Mouse (Mus musculus) testis, adult 2 months (tissue): ENCODE data around the gene Nfkbia. TPM values are rescaled to one million over a fixed set of nuclear protein-coding genes. Genes with fewer than 3 reads are reported as not detected.

ENCODE experiments used
- H3K27ac ChIP-seq: fragments of 200-500 bp; 2 replicates; pipeline ENCODE4 v1.5.1; 2012; ENCODE audit warnings: low read depth, low read length; ENCODE audit not compliant: control insufficient read depth, insufficient read depth
- H3K27me3 ChIP-seq: fragments of 200-500 bp; 2 replicates; pipeline ENCODE4 v1.6.1; 2012; ENCODE audit warnings: mild to moderate bottlenecking, low read length, moderate library complexity; ENCODE audit not compliant: control insufficient read depth, insufficient read depth
- H3K36me3 ChIP-seq: fragments of 200-500 bp; 2 replicates; pipeline ENCODE4 v1.6.1; 2012; ENCODE audit warnings: mild to moderate bottlenecking, low read length; ENCODE audit not compliant: control insufficient read depth, insufficient read depth
- H3K4me1 ChIP-seq: fragments of 200-500 bp; 2 replicates; pipeline ENCODE4 v1.6.1; 2012; ENCODE audit warnings: low read length; ENCODE audit not compliant: control insufficient read depth, insufficient read depth
- H3K4me3 ChIP-seq: fragments of 200-500 bp; 2 replicates; pipeline ENCODE4 v1.5.1; 2012; ENCODE audit warnings: low read depth, mild to moderate bottlenecking, low read length, moderate library complexity, mixed read lengths; ENCODE audit not compliant: control insufficient read depth
- CTCF ChIP-seq: fragments of 200-500 bp; IDR thresholded peaks from 2 replicates; pipeline ENCODE4 v1.5.1; 2012; ENCODE audit warnings: low read depth, mild to moderate bottlenecking, inconsistent platforms, low read length, moderate library complexity; ENCODE audit not compliant: control insufficient read depth, insufficient read depth, insufficient replicate concordance
- POLR2A ChIP-seq: fragments of 200-500 bp; IDR thresholded peaks from 2 replicates; pipeline ENCODE4 v1.6.1; 2012; ENCODE audit warnings: low read depth, mild to moderate bottlenecking, inconsistent platforms, low read length, moderate library complexity; ENCODE audit not compliant: control insufficient read depth
- polyA plus RNA-seq: library from polyadenylated mRNA; depleted of rRNA; stranded (reverse); fragments of >200 nt; gene quantifications from 2 replicates; pipeline ENCODE4 v1.2.3, GENCODE M21; 2012

Nfkbia gene
- polyA plus RNA-seq, 1 experiment: 31.2 TPM

DNA sequence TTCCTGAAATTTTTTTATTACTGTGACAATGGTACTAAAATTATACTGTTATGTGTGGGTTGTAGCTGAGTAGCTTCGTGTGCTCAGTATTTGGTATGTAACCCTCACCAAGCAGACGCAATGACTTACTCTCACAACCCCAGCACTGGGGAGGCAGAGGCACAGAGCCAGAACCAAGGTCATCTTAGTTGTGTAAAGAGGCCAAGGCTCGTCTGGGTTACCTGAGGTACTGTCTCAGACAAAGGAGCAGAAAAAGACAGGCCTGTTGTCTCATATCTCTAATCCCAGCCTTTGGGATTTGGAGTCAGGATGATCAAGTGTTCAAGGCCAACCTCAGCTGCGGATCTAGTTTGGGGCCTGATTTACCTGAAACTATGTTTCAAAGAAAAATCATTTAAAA lies 10.7 kb downstream of the Nfkbia start:
- Histone ChIP-seq H3K4me1 (peaks cover 3% of the 10 kb centered on the region; the same call in 1 of the 2 replicates), H3K27me3 (no peaks in the 10 kb centered on the region), H3K36me3 (no peaks in the 10 kb centered on the region), H3K27ac (0 out of 2 replicates have a peak overlapping the region, but pooled peaks have one; percentile 50), H3K4me3 (no peak overlapping the region)
- TF ChIP-seq CTCF: no peak
- TF ChIP-seq POLR2A: no peak

DNA sequence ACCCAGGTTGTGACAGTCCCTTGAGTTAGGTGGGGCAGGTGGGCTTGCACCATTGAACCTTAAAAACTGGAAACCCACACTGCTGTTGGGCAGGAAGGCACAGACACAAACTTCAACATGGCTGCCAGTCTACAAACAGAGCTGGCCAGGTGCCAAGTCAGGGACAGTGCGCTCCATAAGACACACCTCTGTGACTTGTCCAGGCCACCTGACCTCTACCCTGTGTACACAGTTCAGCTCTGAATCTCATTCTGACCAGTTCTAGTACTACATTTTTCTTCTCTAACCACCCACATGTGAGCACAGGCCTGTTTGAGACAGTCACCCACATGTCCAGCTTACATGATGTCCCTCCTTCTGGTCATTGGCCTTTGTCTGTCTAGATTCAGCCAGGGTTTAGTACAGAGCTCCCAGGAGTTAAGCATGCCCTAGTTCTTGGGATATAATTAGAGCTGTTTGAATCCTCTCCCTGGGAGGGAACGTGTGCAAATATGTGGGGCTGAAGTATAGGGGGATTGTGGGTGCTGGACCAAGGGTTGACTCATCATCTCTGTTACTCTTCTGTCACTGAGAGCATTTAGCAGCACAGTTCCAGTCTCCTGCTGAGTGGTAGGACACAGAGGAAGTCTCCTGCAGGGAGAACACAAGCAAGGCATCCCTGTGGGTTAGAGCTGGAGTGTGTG lies 11.8 kb downstream of the Nfkbia start:
- H3K4me1 ChIP-seq: peaks cover 3% of the 10 kb centered on the region; the same call in 1 of the 2 replicates
- H3K27me3 ChIP-seq: no peaks in the 10 kb centered on the region
- no peaks in the 10 kb centered on the region for H3K36me3 ChIP-seq
- H3K4me3 ChIP-seq: no peak overlapping the region
- no peak for TF ChIP-seq CTCF
- no peak for TF ChIP-seq POLR2A
- H3K27ac ChIP-seq: peak overlapping the region; percentile 14

DNA sequence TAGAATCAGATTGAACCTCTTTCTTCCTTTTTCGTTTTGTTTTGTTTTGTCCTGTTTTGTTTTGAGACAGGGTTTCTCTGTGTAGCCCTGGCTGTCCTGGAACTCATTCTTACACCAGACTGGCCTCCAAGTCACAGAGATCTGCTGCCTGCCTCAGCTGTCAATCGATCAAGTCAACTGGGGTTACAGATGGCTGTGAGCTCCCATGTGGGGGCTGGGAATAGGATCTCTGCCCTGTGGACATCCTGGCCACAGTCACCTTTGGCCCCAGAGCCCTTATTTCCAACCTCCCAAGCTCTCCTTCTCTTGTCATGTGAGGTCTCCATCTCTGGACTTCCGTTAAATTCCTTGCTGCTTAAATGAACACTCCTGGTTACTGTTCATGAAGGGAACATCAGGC lies 13.5 kb downstream of the Nfkbia start:
- Histone ChIP-seq H3K27me3 (no peaks in the 10 kb centered on the region), H3K4me1 (peaks cover 7% of the 10 kb centered on the region), H3K27ac (no peak overlapping the region), H3K4me3 (no peak overlapping the region), H3K36me3 (no peaks in the 10 kb centered on the region)
- TF ChIP-seq CTCF (no peak), POLR2A (no peak)

DNA sequence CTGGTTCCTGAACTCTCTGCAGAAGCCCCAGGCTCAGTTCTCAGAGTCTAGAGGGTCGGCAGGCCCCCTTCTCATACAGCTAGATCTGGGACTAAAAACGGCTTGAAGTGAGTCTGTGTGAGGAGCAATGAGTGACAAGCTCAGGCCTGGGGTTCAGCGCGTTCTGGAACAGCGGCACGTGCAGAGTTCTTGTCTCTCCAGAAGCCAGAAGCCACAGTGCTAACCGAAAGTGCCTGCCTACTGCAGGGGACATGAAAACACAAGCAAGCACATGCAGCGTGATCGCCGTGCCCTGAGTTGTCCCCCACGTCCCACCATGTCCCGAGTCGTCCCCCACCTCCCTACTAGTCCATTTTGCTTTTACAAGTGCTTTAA lies 18.3 kb downstream of the Nfkbia start:
- Histone ChIP-seq H3K4me1 (peaks cover 4% of the 10 kb centered on the region; the same call in 1 of the 2 replicates), H3K27me3 (no peaks in the 10 kb centered on the region), H3K27ac (no peak overlapping the region; the same call in 1 of the 2 replicates), H3K36me3 (no peaks in the 10 kb centered on the region), H3K4me3 (no peak overlapping the region)
- TF ChIP-seq POLR2A: no peak
- no peak for TF ChIP-seq CTCF

DNA sequence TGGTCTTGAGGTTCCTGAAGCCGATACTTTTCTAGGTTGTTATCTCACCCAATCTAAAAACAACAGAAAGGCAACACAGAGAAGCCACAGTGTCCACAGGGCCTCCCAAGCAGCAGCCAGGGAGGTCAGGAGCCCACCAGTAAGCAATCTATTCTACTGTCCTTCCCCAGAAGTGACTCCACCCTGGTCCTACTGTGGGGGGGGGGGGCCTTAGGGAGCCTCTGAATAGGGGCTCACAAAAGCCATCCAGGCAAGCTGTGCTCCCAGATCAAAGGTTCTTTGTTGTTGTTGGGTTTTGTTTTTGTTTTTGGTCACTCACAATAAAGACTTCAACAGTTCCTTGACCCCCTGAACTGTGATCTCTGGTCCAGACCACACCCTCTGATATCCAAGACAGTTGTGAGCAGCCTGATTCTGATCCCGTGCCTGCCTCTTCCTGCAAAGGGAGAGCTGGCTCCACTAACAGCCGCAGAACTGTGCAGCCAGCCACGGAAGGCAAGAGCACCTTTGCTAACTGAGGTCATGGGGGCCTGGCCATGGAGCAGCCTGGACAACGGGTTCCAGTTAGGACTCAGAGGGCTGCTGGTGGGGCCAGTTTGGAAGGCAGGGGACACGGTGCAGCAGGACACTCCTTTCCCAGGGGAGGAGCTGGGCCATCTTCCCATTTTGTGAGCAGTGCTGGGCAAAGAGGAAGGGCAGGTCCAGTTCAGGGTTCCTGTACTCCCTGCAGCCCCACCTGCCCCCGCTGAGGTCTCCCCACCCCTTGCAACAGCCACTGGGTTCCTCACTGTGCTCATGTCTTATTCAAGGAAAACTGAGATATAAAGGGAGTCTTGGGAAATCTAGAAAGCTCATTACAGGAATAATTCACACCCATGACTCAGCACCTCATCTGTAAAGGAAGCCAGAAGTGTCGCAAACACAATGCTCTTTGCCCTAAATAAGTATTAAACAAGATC lies 18.9 kb downstream of the Nfkbia start:
- H3K4me3 ChIP-seq: no peak overlapping the region
- H3K27me3 ChIP-seq: no peaks in the 10 kb centered on the region
- peak overlapping the region; percentile 54 for H3K27ac ChIP-seq
- TF ChIP-seq POLR2A (no peak), CTCF (no peak)
- peaks cover 4% of the 10 kb centered on the region; the same call in 1 of the 2 replicates for H3K4me1 ChIP-seq
- no peaks in the 10 kb centered on the region for H3K36me3 ChIP-seq

GRCm38 (mm10) chr12:55471344-55471743 lies 21.1 kb downstream of the Nfkbia start:
- Histone ChIP-seq H3K27me3 (no peaks in the 10 kb centered on the region), H3K4me1 (peaks cover 4% of the 10 kb centered on the region; the same call in 1 of the 2 replicates), H3K36me3 (no peaks in the 10 kb centered on the region), H3K4me3 (no peak overlapping the region), H3K27ac (no peak overlapping the region)
- TF ChIP-seq CTCF (no peak), POLR2A (no peak)

DNA sequence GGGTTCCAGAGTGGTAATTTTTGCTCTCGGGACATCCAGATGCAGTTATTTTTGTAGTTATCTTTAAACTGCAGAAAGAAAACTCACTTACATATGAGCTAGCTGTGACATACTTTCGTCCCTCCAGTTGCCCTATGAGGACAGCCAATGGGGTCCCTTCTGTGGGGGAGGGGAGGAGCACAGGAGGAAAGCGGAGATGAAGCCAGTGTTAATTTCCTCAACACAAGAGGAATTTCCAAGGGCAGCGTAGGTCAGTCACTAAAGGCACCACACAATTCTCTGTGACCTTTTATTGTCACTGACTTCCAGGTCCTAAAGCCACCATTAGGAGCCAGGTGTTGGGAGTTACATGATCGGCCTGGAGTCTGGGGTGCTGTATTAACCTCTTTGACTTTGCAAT lies 22.0 kb downstream of the Nfkbia start:
- no peak for TF ChIP-seq CTCF
- no peak for TF ChIP-seq POLR2A
- Histone ChIP-seq H3K4me3 (no peak overlapping the region), H3K4me1 (peaks cover 6% of the 10 kb centered on the region), H3K36me3 (no peaks in the 10 kb centered on the region), H3K27ac (no peak overlapping the region), H3K27me3 (no peaks in the 10 kb centered on the region)
